Mouse (Mus musculus): ENCODE measurements around the gene Dot1l.

Dot1l gene

DNA sequence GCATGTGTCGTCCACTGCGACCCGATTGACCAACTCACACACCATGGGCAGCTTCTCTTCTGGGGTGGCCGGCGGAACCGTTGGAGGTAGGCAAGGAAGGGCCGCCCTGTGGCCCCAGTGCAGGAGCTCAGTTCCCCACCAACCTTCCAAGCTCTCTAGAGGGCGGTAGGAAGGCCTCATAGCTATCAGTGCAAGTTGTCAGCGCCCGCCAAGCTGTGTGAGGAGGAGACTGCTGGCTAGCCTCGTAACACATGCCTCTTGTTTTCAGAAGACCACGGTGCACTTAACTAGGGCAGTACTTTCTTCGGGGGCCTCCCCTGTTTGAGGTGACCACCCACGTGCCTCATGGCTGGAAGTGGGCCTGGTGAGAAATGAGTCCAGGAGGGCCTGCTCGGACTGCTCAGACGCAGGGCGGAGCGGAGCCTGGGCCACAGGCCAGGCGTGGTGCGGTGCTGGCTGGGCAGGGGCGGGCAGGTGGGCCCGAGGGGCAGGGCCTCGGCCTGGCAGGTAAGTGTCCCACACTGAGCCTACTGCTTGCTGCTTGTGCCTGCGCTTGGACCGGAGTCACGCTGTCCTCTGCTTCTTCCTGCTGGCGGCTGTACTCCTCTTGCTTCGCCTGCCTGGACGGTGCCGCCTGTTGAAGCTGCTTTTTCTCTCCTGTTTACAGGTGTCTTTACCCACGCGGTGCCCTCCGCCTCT lies 36.6 kb downstream of the Dot1l start:
- DNase-seq (ENCODE audit: extremely low read depth, insufficient read length, low spot score), result peak; percentile 35

DNA sequence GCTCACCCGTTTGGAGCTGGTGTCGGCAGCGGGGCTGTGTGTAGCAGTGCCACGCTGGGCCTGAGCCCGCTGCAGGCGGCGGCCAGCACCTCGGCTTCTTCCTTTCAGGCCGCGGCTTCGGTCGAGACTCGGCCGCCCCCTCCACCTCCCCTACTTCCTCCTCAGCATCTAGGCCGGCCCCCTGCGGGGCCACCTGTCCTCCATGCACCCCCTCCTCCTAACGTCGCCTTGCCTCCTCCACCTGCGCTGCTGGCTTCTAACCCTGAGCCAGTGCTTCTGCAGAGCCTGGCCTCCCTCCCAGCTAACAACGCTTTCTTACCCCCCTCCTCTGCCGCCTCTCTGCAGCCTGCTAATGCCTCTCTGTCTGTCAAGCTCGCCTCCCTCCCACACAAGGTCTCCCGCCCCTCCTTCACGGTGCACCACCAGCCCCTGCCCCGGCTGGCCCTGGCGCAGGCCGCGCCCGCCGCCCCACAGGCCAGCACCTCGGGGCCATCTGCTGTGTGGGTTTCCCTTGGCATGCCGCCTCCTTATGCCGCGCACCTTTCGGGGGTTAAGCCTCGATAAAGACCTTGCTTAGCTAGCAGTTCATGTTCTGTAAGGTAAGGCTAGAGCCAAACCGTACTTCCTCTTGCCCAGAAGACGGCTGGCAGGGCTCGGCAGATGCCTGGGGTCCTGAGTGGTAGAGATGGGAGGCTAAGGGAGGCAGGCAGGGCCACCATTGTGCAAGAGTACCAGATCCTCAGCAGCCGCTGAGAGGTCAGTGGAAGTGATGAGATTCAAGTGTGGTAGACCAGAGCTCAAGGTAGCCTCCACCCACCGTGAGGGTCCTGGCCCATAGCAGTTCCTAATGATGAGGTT lies 37.4 kb downstream of the Dot1l start:
- DNase-seq (ENCODE audit: extremely low read depth, insufficient read length, low spot score), result no peak

DNA sequence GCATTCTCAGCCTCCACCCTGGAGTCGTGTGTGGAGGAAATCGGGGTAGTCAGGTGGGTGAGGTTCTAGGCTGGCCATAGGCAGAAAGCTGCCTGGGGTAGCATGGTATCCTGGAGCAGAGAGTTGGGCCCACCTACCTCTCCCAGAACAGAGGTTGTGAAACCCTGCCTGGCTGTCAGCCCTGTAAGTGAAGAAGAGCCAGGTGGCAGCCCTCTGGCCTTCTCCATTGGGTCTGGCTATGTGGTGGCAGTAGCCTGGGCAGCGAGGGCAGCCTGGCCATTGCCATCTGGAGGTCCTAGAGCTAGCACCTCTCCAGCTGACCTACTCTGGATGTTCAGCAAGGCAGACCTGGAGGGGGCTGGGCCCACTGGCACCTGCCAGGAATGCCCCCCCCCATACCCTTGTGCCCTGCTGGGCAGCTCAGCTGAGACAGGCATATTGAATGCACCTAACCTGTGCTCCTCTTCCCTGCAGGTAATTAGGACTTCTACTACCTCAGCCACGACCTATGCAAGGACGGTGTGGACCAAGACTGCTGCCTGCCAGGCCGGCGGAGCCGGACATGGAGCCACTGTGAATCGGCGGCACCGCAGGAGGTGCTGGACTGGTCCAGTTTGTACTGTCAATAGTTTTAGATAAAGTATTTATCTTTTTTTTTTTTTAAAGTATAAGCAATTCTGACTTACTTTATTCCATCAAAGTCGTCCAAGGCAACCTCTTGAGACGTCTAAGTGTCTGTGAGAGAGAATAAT lies 38.2 kb downstream of the Dot1l start:
- peak; percentile 30 for DNase-seq (ENCODE audit: extremely low read depth, insufficient read length, low spot score)

DNA sequence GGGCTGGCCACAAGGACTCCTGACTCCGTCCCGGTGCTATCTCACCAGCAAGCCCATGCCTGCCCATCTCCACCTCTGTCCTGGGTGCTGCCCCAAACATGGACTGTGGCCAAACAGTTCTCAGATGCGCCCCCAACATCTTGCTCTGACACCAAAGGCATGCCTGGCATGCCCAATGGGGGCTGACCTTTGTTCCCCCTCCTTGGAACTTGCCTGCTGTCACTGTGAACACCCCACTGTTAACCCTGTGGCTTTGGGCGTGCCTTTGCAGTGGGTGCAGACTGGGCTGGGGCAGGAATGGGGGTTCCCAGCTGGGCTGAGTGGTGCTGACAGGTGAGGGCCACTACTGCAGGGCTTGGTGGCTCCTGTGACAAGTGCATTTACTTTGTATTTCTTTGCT lies 38.8 kb downstream of the Dot1l start:
- peak; percentile 30 for DNase-seq (ENCODE audit: extremely low read depth, insufficient read length, low spot score)

DNA sequence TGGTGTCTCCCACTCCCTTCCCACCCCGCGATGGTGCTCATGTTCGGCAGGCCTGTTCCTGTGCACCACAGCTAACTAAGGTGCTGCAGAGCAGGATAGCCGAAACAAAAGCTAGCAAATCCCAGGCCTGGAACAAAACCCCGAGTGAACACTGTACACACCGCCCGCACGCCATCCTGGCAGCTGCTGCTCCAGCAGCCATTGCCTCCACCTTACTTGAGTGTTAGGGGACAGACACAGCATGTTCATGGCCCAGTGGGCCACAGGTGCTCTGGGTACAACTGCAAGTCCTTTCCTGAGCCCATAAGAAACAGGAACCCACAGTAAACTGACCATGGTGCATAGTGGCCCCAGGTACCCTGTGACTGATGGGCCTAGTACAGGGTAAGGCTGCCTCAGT lies 39.7 kb downstream of the Dot1l start:
- DNase-seq (ENCODE audit: extremely low read depth, insufficient read length, low spot score), result no peak

DNA sequence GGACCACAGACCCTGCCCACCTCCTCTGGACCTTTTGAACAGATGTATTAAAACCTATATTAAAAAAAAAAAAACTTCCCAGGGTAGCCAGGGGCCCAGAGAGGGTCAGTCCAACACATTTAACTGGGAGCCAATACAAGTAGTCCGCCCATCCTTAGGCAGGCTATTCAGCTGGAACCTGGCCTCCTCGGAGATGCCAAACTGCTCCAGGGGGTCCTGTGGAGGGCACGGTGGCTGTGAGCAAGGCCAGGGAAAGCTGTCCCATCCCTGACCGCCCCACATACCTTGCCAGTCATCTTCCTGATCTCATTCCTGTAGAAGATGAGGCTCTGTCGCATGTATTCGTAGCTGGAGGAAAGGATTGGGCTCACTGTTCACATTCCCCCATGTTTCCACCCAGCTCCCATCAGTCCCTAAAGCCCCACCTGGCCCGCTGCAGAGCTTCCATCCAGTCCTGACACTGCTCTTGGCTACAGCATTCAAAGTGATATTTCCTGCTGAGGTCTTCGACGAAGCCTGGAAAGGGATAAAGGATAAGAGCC lies 41.4 kb downstream of the Dot1l start:
- no peak for DNase-seq (ENCODE audit: extremely low read depth, insufficient read length, low spot score)

DNA sequence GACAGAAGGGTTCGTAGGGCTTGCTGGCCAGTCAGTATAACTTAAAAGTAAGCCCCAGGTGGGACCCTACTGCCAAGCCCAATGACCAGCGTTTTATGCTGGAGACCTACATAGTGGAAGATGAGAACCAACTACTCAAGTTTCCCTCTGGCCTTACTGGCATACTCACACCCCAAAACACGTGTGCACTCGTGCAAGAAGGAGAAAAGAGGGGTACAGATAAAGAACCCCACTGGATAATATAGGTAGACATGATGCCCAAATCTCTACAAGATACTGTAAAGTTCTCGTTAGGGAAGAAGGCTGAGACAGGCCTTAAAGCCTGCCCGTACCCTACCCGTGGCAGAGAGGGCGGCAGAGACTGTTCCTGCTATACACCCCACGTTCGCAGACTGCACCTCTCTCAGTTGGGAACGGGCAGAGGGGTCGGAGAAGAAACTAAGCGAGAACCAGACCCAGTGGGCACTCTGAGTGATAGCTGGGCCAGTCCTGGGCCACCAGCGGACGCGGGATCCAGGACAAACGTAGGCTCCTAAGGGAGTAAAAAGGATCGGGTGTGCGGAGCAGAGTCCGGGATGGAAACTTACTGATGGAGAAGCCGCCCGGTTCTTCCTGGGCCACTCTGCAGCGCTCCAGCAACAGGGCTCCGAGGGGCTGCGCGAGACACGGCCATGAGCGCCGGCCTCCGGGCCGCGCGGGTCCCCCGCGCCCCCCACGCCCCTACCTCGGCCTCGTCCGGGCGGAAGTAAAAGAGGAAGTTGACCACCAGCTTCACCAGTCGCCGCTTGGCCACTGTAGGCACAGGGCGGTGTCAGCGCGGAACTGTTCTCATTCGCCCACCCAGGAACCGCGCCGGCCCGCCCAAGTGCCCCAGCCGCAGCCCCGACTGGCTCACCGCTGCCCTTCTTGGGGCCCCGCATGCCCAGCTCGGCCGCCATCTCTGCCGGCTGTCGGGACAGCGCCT lies 42.5 kb downstream of the Dot1l start:
- DNase-seq (ENCODE audit: extremely low read depth, insufficient read length, low spot score), result no peak

DNA sequence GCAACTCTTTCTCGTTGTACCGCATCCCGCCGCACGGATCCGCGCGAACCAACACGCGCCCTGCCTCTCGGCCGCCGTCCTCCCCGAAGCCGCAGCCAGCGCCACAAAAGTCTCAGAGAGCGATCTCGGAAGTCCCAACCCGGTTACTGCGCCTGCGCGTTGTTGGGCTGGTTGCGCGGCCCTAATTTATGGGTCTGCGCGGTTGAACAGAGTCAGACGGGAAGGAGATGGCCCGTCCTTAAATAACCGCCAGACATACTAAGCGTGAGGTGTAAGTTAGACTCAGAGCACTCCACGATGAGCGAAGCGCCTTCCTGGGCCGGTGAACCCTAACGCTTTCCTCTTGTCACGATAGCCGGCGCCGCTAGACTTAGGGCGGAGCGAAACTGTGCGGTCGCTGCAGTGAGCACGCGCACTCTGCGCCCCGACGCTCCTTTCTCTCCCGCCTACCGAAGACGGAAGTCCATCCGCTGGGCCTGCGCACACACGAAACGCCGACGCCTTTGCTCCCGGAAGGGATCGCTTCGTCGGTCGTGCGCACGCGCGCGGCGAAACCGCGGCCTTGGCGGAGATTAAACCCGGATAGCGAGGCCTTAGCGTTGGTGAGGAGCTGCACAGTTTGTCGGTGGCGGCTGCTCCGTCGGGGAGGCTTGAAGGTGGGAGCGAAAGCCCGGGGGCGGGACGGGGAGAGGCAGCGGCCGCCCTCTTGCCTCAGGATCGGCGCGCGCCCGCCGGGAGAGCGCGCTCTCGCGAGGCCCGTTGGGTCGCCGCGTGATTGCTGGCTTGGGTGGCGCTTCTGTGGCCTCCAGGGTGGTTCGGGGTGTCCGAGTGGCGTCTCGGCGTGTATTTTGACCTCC lies 43.4 kb downstream of the Dot1l start, which contains the start of the genes Sf3a2 and Plekhj1:
Gene Sf3a2, plus strand, starts transcription at position 49 of the 857 bp plus-strand sequence.
Gene Plekhj1, minus strand, starts transcription at position 477 of the 857 bp plus-strand sequence.
- DNase-seq (ENCODE audit: extremely low read depth, insufficient read length, low spot score), result peak; percentile 98

DNA sequence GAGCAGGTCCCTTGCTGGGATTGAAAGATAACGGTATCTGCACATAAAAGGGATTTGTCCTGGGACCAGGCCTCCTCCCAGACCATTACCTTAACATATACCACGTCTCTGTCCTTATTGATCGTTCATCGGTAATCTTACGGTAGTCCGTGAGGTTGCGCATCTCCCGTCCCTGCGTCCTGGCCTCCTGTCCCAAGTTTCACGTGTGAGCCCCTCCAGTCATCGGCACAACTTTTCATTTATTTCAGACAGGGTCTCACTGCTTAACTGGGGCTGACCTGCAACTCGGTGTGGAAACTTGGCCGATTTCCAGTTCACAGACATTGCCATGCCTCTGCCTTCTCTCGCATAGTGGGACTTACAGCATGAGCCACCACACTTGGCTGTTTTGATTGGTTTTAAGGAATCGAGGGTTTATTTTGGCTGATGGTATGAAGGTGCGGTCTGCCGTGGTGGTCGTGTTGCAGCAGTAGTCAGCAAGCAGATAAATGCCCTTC lies 44.1 kb downstream of the Dot1l start:
- no peak for DNase-seq (ENCODE audit: extremely low read depth, insufficient read length, low spot score)

DNA sequence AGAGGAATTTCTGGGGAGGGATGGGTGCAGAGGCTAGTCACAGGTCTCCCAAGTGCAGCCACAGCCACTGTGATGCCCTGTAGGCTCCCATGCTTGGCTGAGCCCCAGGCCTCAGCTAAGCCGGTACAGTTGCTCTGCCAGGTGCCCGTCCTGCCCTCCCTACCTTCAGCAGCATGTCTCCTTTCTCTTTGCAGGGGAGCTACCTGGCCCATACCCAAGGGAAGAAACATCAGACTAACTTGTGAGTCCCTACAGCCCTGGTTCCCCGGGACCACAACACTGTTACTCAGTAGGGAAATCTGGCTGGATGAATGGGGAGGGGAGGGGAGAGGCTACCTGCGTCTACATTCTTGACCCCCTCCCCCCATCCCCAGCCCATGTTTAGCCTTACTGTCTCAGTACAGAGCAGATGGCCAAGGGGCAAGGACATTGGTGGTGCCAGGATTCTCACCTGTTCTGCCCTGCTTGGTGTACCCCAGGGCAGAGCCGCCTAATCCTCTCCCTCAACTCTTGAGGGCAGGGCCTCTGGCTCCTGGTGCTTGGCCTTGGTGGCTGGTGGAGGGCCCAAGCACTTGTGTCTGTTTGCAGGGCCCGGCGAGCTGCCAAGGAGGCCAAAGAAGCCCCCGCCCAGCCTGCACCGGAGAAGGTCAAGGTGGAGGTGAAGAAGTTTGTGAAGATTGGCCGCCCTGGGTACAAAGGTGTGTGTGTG lies 47.4 kb downstream of the Dot1l start:
- DNase-seq (ENCODE audit: extremely low read depth, insufficient read length, low spot score), result no peak

DNA sequence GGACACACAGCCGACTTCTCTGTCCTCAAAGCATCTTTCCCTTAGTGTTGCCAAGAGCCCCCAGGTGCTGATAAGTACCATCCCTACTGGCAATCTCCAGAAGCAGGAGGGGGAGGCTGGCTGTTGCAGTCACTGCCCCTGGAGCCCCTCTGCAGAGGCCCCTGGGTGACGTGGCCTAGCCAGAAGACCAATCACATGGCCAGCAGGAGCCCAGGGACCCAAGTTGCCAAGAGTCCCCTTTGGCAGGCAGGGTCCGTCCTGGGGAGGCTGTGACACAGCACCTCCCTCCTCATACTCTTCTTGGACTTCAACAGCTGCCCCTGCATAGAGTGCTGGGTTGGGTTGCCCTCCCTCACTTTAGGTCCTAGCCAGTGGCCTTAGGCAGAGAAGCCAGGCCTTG lies 48.0 kb downstream of the Dot1l start:
- no peak for DNase-seq (ENCODE audit: extremely low read depth, insufficient read length, low spot score)

DNA sequence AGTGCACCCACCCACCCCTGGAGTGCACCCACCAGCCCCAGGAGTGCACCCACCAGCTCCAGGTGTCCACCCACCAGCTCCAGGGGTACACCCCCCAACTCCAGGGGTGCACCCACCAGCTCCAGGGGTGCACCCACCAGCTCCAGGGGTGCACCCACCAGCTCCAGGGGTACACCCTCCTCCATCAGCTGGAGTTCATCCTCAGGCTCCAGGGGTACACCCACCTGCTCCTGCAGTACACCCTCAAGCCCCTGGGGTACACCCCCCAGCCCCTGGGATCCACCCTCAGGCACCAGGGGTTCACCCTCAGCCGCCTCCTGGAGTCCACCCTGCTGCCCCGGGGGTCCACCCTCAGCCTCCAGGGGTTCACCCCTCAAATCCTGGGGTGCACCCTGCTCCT lies 49.3 kb downstream of the Dot1l start:
- DNase-seq (ENCODE audit: extremely low read depth, insufficient read length, low spot score), result no peak

DNA sequence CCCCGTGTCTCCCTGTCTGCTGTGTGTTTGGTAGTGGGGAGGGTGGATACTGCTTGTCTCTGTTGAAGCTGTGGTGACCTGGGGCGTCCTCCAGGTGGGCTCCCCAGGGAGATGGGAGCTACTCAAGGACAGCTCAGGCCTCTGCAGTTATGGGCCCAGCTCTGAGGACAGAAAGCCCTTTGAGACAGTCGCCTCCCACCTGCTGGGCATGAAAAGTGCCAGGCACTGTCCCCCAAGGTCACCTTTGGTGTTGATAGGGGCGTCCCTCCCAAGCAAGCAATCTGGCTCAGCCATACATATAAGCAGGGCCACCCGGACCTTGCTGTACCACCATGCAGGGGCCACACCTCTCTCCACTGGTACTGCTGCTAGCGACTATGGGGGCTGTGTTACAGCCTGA lies 49.9 kb downstream of the Dot1l start, which contains the start of gene Amh:
Gene Amh, plus strand, starts transcription at position 328 of the 400 bp plus-strand sequence.
- DNase-seq (ENCODE audit: extremely low read depth, insufficient read length, low spot score), result no peak

DNA sequence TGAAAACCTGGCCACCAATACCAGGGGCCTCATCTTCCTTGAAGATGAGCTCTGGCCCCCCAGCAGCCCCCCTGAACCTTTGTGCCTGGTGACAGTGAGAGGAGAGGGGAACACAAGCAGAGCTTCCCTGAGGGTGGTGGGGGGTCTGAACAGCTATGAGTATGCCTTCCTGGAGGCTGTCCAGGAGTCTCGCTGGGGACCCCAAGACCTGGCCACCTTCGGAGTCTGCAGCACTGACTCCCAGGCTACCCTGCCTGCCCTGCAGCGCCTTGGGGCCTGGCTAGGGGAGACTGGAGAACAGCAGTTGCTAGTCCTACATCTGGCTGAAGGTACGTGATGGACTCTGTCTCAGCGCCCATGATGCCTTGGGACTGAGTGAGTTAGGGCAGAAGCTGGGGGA lies 50.3 kb downstream of the Dot1l start:
- DNase-seq (ENCODE audit: extremely low read depth, insufficient read length, low spot score), result no peak

DNA sequence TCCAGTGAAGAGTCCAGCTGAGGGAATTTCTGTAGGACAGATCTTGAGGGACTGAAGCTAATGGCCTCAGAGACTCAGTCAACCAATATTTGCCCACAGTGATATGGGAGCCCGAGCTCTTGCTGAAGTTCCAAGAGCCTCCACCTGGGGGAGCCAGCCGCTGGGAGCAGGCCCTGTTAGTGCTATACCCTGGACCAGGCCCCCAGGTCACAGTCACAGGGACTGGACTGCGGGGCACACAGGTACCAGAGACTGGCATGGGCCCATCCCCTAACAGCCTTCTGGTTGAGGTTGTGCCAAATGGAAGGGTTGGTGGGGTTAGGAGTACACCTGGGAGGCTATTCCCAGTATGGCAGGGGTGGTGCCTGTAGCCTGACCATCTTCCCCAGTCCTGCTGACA lies 50.9 kb downstream of the Dot1l start:
- peak; percentile 47 for DNase-seq (ENCODE audit: extremely low read depth, insufficient read length, low spot score)

DNA sequence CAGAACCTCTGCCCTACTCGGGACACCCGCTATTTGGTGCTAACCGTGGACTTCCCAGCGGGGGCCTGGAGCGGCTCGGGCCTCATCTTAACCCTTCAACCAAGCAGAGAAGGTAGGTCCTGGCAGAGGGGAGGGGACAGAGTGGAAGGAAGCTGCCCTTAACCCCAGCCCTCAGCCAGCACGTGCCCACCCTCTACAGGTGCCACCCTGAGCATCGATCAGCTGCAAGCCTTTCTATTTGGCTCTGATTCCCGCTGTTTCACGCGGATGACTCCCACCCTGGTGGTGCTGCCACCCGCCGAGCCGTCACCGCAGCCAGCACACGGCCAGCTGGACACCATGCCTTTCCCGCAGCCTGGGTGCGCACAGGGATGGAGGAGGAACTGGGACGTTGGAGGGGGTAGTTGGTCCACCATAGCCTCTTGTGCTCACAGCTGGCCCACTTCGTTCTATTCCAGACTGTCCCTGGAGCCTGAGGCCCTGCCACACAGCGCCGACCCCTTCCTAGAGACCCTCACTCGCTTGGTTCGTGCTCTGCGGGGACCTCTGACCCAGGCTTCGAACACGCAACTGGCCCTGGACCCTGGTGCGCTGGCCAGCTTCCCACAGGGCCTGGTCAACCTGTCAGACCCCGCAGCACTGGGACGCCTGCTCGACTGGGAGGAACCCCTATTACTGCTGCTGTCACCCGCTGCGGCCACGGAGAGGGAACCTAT lies 51.5 kb downstream of the Dot1l start:
- DNase-seq (ENCODE audit: extremely low read depth, insufficient read length, low spot score), result no peak

DNA sequence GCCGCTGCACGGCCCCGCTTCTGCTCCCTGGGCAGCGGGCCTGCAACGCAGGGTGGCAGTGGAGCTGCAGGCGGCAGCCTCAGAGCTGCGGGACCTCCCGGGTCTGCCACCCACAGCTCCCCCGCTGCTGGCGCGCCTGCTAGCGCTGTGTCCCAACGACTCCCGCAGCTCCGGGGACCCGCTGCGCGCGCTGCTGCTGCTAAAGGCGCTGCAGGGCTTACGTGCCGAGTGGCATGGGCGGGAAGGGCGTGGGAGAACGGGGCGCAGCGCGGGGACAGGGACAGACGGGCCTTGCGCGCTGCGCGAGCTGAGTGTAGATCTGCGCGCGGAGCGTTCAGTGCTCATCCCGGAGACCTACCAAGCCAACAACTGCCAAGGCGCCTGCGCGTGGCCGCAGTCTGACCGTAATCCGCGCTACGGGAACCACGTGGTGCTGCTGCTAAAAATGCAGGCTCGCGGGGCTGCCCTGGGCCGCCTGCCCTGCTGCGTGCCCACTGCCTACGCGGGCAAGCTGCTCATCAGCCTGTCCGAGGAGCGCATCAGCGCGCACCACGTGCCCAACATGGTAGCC lies 52.1 kb downstream of the Dot1l start:
- DNase-seq (ENCODE audit: extremely low read depth, insufficient read length, low spot score), result no peak

All from 3134 (cell line).